Mouse (Mus musculus) A20 (cell line): ENCODE measurements at regions not wholly inside any gene's neighbourhood (a gene's known extent, or its start where the extent isn't known, plus 50 kb on each side); places are given as distances from the start of the nearest gene placed in this dataset.
"Not testable (repeated sequence)": the region's sequence is repeated elsewhere in the genome, so short reads cannot be mapped to it uniquely, and the experiment has no call there.

Experiments used
- DNase-seq: peaks from one replicate; pipeline ENCODE4 v3.0.0-alpha.2; 2011; ENCODE audit warnings: low read depth, low spot score

DNA sequence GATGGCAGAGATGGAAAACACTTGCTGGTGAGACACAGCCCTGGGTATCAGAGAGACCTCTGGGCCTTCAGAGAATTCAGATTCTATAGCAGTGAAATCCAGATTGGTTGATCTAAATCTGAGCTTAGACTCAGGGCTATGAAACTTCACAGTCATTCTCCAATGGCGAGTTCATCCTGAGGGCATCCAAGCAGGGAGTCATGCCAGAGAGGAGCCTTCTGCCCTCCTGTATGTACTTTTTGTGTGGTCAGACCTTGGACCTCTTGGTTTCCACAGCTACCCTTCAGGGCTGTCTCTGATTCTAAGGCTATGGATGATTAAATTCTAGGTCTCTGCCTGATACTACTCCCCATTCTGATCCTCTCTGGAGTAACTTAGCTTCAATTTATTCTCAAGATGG, 122.0 kb upstream of the Mettl15 start:
- DNase-seq: no peak

DNA sequence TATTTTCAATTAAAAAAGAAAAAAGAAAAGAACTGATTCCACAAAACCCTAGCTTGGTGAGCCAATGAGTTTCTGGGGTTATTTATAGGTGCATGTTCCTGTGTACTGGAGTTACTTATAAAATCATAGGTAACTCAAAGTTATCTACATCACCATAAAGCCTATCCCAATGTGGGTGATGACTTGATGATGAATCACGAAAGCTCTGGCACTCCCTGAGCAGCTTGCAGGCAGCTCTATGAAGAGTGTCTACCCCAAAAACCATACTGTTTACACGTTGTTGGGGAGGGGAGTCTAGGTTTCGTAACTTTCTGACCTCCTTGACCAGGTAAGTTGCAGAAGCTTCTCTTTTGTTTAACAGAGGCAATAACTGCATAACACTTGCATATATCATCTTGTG, 123.7 kb upstream of the Mettl15 start:
- no peak for DNase-seq

DNA sequence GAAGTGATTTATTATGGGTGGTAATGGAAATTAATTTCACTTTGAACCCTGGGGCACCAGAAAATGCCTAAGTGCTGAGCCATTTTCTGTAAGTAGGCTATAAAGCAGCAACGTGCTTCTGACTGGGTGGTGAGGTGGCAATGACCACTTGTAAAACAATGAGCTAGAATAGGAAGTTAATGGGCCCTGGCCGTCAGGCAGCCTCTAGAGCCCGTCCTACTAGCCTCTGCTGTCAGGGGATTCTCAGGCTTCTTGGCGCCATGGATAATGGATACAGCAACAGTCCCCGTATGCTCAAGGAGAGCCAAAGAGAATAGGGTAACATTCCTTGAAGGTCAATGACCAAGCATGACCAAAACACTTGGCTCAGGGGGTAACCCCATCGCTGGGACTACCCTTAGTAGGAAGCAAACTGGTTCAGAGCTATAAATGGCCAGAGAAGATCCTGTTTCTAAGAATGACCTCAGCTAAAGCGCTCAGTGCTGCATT, 126.1 kb upstream of the Mettl15 start:
- DNase-seq: no peak

DNA sequence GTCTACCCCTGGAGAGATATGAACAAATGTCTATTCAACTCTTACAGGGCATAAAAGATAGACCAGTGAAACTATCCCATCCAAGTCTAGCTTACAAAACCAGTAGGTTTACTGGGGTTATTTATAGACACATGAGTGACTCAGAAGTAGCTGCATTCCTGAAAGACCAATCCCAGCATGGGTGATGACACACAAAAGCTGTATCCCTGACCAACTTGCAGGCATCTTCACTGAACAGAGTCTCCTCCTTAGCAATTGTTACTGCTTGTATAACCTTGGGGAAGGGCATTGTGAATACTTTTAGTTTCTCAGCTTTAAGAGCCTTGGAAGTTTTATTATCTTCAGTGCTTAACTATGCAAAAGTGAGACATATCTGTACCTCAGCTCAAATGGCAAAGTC, 139.6 kb upstream of the Mettl15 start:
- DNase-seq: no peak

DNA sequence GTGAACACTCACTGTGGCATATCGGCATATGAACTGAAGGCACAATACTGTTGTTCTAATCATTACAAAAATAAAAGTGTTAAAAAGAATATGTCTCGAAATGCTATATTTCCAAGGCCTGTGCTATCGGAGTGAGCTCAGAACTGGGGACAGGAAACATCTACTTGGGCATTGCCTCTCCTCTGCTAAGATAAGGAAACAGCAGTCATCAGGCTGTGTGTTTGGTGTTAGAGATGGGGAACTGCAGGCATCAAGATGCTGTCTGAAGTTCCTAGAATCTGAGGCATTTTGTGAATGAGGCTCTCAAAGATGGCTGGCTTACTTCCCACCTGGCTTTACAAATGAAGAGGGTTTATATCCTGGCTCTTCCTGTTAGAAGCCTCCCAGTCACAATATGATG, 150.6 kb upstream of the Mettl15 start:
- DNase-seq: no peak

DNA sequence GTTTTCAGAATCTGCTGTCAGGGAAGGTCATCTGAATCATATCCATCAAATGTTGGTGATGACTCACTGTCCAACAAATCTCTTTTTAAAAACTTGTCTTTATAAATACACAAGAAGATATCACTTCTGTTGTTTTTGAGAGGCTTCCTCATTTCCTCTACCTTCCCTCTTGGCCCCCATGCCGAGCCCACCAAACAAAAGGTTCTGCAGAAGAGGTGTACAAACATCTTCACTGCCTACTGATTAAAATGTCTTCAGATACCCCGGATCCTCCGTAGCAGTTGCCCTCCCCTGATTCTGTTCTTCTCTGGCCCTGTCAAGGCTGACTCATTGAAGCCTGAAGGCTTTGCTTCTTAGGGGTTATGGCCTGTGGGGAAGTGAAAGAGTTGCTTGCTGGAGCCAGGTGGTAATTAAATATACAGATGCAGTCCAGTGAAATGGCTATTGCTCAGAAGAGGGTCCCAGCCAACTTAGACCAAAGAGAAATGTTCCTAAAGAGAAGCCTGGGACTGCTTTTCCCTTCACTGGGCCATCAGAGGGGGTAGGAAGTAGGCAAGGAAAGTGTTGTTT, 162.1 kb upstream of the Mettl15 start:
- peak; percentile 9 for DNase-seq

DNA sequence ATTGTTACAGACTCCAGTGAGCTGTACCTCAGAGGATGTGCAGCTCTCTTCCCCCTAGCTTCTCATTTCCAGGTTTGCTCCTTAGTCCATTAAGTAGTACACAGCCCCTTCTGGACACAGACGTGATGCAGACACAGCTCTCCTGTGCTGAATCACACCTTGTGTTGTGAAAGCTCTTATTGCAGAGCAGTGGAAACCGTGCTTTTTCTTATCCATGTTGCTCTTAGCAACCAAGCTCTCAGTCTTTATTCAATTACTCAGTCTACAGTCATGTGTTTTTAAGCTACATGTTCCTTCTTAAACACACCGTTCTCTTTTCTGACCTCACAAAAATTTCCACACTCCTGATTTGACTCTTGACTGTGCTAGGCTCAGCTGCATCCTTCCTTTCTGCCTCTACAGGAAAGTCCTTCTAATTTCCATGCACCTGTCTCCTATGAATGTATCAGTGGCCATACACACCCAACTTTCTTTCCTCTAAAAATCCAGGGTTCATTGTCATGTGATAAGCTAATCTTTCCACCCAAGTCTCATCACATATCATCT, 163.0 kb upstream of the Mettl15 start:
- DNase-seq: no peak

DNA sequence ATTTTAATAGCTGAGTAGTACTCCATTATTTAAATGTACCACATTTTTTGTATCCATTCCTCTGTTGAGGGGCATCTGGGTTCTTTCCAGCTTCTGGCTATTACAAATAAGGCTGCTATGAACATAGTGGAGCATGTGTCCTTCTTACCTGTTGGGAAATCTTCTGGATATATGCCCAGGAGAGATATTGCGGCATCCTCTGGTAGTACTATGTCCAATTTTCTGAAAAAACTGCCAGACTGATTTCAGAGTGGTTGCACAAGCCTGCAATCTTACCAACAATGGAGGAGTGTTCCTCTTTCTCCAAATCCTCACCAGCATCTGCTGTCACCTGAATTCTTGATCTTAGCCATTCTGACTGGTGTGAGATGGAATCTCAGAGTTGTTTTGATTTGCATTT, 181.7 kb upstream of the Mettl15 start:
- not testable (repeated sequence) for DNase-seq

DNA sequence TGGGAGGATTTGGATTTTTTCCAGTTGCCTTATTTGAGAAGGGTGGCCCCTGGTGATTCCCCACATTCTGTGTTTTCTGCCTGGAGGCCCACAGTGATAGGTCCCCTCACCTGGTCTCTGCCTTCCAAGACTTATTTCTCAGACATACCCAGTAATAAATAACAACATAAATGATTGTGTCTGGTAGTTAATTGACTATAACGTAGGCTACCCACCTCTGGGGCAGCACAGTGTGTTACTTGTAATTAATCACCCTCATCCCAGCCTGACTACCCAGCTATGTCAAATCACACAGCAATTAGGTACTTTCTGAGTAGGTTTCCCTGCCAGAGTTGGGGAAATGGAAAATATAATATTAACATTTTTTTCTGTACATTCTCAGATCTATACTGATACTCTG, 190.2 kb upstream of the Bdnf start:
- no peak for DNase-seq

DNA sequence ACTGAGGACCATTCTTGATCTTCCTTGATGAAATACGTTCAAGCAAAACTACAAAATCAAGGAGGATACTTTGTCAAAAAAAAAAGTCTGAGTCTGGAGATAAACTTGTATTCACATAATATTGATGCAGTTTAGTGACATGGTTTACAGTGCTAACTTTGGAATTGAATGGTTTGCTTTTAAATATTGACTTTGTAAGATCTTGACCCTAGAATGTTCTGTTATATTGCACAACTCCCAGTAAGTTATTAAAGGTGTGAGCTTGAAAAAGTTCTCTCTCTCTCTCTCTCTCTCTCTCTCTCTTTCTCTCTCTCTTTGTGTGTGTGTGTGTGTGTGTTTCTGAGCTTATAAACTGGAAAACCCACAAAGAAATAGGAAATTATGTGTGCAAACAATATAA, 186.9 kb upstream of the Bdnf start:
- no peak for DNase-seq

DNA sequence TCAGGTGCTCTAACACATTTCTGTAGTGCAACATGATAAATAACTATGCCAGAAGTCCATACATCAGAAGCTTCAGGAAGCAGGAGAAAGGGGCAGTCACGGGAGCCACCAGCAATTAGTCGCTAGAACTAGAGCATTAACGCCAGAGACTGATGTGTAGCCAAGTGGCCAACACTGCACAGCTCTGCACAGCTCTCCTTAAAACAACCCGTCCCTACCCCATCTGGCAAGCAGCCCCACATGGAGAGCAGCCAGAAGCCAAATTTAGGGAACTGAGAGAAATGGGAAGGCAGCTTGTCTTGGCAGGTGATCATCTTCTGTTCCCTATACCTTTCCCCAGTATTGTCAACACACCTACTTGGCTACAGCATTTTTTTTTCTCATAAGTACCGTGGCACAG, 172.3 kb upstream of the Bdnf start:
- DNase-seq: no peak

DNA sequence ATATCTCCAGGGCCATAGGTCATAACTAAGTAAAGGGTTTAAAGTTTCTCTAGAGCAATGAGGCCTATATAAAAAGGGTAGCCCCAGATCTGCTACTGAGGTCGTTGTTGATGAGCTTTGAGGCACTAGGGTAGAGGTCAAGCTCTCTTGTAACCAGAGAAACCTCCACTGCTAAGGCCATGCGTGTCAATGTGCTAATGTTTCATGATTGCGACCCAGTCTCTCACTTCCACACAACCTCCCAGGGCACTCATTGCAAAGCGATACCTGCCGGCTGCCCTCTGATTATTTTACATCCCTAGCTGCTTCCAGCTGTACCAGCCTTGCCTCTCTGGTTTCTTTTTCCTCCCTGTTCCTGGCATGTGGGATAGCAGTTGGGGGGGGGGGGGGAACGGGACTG, 169.6 kb upstream of the Bdnf start:
- DNase-seq: no peak

DNA sequence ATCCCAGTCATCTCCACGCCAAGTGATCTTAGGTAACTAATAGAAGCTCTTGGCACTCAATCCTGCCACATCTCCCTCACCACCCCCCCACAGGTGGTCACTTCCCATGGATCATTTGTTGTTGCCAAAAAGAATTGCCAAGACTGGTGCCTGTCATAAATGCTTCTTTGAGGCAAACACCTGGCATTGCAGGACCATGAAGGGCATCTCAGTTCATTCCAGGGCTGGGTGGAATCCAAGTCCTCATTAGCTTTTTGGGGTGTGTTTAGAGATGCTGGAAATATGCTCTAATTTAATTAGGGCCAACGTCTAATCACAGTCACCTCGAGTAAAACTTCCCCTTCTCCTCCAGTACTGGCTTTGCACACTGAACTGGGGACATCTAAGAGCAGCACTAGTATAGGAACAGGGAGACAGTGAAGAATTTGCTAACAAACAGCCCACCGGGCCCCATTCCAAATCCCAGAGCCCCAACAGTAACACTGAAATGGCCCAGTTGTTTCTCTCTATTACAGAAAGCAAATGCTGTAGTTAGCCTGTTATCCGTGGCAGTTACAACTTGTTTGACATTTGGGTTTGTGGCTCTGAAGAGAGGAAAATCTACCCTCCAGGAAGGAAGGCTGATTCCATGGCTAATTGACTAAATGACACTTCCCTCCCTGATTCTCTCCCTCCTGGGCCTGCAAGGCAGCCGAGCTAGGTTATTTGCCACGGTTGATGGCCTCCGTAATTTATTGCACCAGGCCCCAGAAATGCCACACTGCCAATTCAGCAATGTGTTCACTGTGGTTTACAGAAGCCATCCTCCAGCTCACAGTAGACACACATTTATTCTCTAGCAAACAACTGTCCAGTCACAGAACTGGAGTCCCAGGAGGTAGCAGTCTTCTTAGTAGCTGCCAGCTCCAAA, 164.2 kb upstream of the Bdnf start:
- no peak for DNase-seq

DNA sequence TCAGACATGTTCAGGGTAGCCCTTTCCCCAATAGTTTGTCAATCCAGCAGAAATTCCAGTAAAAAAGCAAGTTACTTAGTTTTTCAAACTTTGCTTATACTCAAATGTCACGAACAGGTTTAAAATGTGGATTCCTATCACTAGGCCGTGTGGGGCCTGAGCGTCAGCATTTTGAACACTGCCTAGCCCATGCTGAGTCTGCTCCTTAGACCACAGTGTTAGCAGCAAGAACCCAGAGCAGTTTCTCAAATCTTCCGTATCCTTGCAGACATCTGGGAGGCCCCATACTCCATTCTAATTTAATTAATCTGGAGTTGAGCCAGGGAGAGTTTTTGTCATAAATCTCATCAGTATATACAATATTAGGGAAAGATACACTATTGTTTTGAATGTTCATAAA, 163.4 kb upstream of the Bdnf start:
- DNase-seq: no peak

DNA sequence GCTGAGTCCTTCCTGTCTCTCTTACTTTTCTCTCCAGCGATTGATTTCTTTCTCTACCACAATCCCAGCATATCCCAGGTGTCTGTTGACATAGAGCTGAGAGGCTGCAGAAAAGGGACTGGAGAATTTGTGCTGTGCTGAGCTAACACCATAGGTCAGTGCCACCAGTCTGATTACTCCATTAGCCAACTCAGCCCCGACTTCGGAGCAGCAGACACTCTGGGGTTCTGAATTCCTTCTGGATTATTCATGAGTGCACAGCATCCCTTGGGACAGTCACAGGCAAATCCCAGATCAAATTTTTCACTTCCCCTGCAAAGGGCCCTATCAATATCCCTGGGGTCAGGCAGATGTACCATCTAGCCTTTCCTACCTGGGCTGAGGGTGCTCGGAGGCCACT, 155.2 kb upstream of the Bdnf start:
- DNase-seq: no peak

DNA sequence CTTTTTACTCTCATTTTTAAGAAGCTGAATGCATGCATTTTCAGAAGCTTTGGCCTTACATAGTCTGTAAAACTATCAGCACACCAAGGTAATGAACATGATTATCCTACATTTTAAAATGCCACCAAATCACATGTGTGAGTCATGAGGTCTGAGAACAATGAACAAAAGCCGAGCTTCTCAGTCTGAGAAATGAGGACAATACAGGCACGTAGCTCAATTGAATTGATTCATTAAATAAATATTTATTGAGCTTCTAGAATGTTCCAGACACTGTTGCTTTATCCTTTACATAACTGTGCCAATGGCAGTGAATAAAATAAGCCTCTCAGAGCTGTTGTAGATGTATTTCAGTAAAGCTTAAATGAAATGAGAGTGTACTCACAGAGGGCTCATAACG, 154.0 kb upstream of the Bdnf start:
- no peak for DNase-seq

DNA sequence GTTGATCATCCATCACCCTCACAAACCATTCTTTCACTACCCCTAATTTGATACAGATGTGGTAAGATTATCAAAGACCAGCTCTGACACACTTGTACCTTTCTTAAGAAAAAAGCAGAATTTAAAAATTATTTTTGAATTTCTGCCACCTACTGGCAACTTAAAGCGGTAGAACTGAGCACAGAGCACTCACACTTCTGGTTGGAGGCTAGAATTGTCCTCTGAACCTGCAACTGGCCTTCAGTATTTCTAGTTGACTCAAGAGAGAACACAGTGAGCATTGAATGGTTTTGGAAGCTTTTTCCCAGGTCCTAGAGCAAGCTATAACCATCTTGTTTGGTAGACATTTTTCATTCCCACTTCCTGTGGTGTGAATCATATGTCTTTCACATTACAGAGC, 135.0 kb upstream of the Bdnf start:
- DNase-seq: no peak

DNA sequence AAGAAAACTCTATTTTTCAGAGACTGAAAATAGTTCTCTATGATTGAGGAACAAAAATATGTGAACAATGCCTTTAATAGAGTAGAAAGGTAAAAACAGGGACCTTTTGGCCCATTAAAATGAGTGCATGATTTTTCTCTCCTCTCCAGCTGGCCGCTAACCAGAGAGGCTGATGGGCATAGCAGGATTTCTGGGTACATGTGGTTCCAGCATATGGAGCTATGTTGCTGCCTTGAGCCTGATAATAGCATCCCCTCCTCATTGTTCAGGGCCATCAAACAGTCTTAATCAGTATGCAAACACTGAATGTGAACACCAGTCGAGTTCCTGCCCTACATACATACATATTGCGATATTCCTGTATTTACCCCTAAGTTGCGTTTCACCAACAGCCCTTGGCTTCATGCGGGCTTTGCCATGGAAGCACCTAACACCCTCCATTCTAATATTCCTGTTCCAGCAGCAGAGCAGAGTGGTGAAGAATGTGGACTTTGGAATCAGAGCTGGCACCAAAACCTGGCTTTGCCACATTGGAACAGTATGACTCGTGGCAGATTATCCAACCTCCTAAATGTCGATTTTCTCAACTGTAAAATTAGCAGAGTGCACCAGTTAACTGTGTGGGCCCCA, 127.9 kb upstream of the Bdnf start:
- DNase-seq: no peak

DNA sequence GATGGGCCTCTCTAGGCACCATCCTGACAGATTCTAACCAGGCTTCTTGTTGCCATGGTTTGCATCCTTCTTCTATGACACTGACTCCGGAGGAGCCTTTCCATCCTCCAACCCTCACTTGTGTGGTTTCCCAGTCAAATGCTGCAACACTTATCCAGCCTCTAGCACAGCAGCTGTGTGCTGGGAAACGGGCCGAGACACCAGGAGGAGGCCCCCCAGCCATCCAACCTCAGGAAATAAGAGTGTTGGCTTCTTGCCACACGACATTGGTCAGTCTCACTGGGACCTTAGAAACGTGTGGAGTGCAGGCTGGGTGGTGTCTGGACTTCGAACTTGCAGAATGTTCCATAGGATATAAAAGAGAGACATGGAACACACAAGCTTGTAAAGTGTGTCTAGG, 119.9 kb upstream of the Bdnf start:
- DNase-seq: no peak

DNA sequence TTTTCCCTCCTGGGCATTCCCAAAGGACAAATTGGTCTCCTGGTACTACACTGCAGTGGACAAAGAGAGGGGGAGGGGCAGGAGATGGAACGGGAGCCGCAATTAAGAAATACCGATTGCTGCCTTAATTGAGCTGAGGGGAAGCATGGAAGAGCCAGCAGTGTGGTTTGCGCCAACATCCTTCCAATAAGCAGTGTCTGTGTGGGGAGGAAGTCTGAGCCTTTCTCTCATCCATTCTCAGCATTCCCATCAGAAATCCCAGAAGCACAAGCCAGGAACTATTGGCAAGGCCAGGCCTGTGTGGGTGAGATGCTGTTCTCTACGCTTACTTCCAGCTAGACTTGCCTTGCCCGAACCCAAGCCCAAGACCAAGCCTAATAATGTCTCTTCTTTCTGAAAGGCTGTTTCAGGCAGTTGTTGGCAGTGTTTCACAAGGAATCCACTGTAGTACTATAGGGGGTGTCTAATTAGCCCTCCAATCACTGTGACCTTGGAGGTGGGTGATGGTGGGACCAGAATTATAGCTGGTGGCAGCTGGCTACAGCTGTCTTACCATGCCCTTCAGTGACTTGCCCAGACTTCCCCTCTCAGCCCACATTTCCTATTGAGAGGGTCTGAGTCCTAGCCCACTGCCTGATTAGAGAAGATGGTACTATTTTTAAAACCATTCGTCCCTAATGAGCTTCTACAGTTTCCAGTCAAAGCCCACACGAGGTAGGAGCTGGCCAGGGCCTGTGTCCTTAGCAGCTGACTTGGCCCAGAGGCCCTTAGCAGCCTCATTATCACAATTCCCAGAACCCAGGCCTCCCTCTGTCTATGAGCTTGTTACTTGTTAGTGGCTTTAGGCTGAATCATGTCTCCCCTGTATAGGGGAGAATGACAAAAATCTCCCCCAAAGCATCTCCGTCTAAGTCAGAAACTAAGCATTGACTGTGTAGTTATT, 115.1 kb upstream of the Bdnf start:
- no peak for DNase-seq

DNA sequence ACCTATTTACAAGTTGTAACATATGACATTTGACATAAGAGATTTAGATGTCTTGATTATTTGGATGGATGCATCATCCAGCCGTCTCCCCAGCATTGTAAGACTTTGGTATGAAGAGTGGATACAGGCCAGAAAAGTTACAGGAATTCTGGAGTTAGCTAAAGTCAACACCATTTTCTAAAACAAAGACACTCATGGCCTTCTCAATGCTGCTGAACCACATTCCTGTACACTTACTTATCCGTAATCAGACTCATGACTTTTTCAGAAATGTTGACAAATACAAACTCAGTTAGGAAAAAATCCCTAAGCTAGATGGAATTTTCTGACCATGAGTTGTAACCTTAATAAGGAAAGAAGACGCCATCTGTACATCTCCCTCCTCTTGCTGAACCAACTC, 111.5 kb upstream of the Bdnf start:
- no peak for DNase-seq
